Mouse (Mus musculus) gastrocnemius, postnatal 36 days (tissue): ENCODE results near the gene Il10rb. TPM values are rescaled to one million over a fixed set of nuclear protein-coding genes. Genes with fewer than 3 reads are reported as not detected.

Source experiments
- DNase-seq, 2 experiments: peaks; one replicate each; pipeline ENCODE4 v3.0.0; 2022
- intact Hi-C: fragments of 180-260 bp; cut with DNase I; formaldehyde crosslinking; loops from one replicate; pipeline ENCODE4 v1.15.1; 2025
- total RNA-seq, 2 experiments: library from RNA; stranded (reverse); gene quantifications; 2 replicates each; pipeline ENCODE4 v1.2.3; 2021

The Il10rb gene
- total RNA-seq, 2 experiments from 2014 or later, result 6.6 to 6.7 TPM

DNA sequence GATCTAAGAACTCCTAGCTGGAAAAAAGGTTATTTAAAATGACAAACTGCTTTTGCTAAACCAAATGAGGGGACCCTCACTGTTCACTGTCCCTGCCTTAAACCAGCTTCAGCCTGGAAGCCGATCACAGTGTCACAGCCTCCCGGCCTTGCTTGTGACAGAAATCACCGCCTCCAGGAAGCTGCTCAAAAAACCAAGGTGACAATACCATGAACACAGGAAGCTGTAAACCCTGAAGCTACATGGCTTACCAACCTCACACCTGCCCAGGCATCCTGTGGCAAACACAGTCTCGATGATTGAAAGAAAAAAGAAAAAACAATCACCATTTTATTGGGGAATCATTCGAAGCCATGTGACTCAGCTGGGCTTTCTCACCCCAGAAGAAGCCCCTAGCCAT lies 39.6 kb downstream of the Il10rb start:
- intact Hi-C loops, result no loop called here
- no peak for DNase-seq

DNA sequence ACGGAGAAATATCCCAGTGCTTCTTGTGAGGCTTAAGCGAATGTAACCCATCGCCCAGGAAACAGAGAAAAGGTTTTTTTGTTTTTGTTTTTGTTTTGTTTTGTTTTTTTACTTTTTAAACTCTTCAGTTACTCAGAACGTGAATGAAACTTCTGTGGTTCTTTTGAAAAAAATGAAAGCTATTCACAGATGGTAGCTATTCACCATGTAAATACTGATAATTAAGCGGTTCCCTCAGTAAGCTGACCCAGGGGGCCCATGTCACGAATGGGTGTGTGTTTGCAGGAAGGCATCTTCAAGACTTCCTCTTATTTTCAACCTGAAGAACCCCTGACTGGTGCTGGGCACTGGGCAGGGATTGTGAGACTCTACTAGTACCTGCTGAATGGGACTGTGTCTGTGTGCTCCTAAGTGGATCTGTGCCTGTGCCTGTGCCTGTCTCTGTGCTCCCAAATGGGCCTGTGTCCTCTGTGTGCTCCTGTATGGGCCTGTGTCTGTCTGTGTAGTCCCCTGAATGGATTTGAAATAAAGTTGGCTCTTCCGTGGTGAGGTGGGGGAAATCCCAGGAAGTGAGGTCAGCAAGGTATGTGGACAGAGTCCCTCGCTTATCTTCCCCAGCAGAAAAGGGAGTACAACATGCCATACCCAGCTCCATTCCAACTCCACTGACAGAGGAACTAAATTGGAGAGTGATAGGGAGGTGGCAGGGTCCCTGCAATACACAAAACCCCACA lies 41.0 kb downstream of the Il10rb start:
- intact Hi-C loops, result no loop called here
- no peak for DNase-seq

DNA sequence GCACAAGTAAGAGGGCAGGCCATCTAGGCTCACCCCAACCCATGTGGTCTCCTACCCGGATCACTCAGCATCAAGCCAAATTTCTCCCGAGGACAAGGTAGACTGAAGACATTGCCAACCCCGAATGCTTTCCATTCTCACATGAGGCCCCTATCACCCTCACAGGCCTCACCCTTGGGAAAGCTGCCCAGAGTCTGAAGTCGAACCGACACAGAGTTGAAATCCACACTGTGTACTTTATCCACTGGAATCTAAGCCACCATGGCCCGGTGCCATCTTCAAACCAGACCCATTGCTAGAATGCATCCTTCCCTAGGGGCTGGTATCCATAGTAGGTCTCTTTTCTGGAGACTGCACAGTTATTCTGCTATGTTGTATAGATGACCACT lies 41.5 kb downstream of the Il10rb start:
- intact Hi-C loops, result no loop called here
- no peak for DNase-seq

DNA sequence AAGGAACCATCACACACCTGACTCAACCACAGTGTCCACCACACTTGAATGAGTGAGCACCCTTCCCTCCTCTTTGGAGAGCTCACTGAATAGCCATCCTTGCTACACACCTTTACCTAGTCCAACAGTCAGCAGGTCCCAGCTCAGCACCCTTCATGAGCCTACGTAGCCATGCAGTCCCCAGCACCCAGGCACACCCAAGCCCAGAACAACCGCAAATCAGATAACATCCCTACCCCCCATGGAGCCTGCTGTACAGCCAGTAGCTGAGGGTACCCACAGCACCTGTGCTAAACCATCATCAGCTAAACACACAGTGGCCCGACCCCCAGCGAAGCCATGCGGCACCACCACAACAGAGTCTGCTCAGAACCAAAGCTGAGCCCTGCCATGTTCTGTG lies 42.1 kb downstream of the Il10rb start:
- no peak for DNase-seq
- intact Hi-C loops, result no loop called here

DNA sequence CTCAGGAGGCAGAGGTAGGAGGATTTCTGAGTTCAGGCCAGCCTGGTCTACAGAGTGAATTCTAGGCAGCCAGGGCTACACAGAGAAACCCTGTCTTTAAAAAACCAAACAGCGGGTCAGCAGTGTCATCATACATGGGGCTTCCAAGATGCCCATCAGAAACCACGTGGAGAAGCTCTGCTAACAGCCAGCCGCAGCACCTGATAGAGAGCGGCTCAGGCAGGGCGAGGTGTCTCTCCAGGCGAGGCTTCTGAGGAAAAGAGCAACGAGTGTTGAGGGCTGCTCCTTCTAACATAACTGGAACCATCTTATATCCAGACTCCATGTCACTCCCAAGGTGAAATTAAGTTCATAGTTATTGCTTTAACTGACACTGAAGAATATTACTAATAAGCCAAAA lies 42.9 kb downstream of the Il10rb start:
- intact Hi-C loops, result no loop called here
- no peak for DNase-seq

DNA sequence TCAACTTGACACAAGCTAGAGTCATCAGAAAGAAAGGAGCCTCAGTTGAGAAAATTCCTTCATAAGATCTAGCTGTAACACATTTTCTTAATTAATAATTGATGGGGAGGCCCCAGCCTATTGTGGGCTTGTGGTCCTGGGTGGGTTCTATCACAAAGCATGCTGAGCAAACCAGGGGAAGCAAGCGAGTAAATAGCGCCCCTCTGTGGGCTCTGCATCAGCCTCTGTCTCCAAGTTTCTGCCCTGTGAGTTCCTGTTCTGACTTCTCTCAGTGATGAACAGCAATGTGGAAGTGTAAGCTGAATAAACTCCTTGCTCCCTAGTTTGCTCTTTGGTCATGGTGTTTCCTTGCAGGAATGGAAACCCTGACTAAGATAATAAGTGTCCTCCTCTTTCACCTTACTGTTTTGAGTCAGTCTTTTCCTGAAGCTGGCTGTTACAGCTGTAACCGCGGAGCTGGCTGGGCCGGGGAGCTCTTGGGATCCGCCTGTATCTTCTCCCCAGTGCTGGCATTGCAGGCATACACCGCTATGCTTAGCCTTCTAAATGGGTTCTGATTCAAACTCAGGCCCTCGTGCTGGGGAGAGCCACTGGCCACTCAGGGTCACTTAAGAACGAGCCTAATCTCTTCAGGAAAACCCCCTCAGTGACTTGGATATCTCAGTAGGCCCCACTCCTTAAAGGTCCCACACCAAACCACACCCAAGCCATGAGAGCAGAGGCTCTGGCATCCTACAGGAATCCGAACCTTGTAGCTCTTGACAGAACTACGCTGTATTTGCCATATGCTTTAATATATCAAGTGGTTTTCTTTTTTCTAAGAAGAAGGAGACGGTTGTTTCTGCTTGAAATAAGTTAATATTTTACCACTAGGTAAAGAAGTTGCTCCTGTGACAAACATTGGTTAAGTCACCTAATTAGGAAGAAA lies 44.4 kb downstream of the Il10rb start:
- DNase-seq, result no peak
- intact Hi-C loops, result no loop called here

DNA sequence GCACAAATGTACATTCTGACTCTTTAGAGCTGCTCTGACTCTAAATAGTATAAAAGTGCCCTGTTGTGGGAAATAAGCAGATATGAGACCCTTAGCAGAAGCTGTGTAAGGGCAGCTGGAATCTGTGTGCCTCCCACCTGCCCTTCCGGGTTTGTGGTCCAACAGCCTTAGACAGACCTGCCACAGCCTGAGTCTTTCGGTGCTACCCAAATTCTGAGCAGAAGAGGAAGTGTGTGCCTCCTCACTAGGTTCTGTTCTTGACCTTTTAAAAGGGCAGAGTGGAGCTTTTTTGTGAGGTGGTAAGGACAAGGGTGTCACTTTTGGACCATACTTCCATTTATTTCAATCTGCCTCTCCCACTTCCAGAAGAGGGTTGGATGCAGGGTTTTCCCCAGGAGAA lies 46.0 kb downstream of the Il10rb start:
- intact Hi-C loops, result no loop called here
- no peak for DNase-seq

DNA sequence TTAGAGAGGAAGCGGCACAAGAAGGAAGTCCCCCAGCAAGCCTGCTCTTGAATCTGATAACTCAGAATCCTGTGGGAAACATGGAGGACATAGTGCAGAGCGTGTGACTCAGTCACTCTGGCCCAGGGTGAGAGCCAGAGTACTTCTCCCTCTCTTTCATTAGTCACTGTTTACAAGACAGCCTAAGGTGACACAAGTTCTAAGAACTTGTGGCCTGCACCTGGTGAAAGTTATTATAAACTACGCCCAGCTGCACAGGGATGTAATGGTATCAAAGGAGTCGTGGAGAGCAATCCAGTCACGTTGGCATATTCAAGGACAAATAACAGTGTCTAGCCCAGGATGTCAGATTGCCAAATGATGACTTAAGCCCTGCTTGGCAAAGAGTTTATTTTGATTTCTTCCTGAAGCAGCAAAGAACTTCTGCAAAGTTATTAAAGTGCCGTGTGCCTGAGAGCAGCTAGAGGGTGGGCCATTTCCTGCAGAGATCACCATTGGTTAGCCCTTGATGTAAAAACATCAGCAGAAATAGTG lies 46.5 kb downstream of the Il10rb start:
- intact Hi-C loops, result no loop called here
- no peak for DNase-seq

DNA sequence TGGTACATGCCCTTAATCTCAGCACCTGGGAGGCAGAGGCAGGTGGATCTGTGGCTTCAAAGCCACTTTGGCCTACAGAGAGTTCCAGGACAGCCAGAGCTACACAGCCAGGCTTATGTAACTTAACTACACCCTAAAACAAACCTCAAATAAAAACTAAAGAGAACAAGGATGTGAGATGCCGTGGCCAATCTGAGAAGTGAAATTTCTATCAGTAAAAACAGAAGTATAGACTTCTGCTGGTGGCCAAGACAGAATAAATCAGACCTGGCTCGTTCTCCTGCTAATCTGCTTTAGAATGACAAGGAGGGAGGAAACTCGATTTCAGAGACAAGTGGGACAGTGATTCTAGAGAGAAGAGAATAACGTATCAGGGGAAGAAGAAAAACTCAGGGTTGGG lies 49.9 kb downstream of the Il10rb start:
- intact Hi-C loops, result no loop called here
- DNase-seq, result no peak

DNA sequence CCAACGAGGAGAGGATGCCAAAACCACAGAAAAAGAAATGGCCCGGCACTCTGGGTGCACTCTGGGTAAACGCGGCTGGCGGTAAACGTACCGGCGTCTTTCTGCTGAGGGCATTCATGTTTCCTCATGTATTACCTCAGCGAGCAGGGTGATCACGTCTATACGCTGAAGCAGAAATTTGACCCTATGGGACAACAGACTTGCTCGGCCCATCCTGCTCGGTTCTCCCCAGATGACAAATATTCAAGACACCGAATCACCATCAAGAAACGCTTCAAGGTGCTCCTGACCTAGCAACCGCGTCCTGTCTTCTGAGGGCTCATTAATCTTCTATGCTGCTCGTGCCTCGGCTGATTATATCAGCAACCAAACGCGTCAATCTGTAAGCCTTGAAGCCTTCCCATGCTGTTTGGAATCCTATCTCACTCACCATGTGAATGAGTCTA lies 52.4 kb downstream of the Il10rb start:
- no peak for DNase-seq
- intact Hi-C loops, result no loop called here

DNA sequence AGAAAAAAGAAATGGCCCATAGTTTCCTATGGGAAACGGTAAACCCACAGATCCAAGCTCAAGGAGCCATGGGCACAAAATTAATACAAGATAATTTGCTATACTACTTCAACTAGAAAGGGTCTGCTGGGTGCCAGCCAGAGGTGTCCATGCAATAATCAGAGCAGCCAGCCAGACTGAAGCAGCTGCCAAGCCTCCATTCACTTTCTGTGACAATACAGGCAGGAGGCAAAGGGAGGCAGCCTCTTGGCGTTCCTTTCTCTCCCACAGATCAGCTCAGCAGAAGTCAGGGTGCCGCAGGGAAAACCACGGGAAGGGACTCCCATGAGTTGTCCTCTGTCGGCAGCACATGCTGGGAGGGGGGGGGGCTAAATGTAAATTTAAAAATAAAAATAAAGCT lies 53.0 kb downstream of the Il10rb start:
- intact Hi-C loops, result no loop called here
- DNase-seq, result no peak

DNA sequence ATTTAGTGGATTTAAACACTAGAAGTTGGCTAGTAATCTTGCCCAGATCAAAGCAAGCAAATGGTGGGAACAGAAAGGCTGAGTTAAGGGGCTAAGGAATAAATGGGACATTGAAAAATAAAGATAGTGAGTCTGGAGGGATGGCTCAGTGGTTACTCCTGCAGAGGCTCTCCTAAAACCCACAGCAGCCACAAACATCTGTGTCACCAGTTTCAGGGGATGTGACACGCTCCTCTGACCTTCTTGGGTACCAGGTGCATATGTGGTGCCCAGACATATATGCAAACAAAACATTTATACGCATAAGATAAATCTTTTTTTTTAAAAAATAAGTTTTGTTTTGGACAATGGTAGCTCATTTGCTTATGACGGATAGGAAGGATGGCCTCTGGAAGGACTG lies 53.4 kb downstream of the Il10rb start:
- DNase-seq, result no peak
- intact Hi-C loops, result no loop called here

DNA sequence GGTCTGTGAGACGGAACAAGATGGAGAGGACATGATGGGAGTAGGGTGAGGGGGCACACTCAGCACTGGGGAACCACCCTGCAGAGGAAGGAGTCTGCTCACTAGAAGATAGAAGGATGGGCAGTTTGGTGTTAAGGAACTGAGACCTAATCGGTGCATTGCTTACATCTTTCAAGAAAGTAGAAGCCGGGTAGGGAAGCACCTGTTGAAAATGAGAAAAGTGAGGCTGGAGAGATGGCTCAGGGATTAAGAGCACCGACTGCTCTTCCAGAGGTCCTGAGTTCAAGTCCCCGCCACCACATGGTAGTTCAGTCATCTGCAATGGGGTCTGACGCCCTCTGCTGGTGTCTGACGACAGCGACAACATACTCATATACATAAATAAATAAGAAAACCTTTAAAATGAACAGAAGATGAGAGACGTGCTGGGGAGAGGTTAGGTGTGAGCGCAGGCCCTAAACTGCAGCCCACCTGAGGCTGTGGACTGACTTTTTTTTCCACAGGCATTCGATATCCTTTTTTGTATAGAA lies 53.9 kb downstream of the Il10rb start:
- intact Hi-C loops, result loop anchor here (5.0 kb wide), 1 partner anchor 103 kb away; no protein-coding TSS in a partner anchor
- DNase-seq, result no peak

DNA sequence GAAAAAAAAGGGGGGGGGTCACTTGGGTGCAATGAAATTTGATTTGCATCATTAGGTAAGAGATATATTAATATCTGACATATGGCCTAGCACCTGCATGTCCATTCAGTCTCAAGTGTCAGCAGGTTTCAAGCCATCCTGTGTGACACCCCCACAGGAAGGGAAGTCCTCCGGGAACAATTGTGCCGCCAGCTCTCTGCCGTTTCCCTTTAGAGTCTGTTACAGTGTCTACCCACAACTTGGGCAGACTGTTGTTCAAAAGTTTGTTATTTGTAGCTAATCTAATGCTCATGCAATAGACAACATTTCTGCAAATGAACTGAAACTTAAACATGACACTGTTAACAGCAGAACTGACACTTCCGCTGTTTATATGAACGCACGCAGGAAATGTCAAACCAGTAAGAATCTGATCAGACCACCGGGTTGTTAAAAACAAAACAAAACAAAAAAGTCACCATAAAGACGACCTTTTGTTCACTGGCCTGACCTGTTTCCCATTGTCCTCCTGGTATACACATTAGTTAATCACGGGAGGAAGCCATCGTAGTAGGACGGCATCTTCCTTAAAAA lies 55.2 kb downstream of the Il10rb start:
- no peak for DNase-seq
- intact Hi-C loops, result loop anchor here (5.0 kb wide), 1 partner anchor 104 kb away; no protein-coding TSS in a partner anchor

DNA sequence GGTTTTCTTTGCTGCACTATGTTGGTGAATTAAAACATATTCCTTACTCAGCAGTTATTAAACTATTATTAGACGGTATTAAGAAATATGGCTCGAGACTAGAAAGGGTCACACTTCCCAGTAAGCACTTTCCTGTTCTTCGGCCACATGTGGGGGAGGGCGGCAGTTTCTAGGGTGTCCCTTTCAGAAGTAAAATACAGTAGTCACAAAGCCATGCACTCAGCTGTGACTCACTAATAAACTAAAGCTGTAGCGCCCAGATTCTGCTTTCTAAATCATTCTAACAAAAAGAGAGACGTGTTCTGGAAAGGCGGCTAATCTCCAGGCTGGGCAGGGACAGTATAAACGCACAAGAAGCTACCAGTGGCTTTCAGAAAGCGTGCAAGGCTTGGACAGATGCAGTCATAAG lies 55.8 kb downstream of the Il10rb start:
- no peak for DNase-seq
- intact Hi-C loops, result loop anchor here (5.0 kb wide), 1 partner anchor 104 kb away; no protein-coding TSS in a partner anchor

DNA sequence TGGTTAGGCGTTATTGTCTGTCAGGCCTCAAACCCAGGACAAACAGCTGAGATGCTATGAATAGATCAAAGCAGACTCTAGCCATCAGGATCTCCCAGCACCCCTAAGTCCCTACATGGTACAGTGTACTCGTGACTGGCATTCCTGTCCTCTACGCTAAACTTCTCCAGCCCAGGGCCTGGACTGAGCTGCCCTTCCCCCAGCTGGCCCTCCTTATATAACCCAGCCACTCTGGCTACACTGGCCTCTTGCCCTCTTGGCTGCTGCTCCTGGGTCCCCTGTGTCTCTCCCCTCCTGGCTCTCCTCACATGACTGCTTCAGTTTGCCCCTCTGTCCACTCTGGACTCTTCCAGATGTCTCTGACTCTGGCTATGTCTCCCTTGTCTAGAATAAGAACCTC lies 56.7 kb downstream of the Il10rb start:
- no peak for DNase-seq
- intact Hi-C loops, result loop anchor here (5.0 kb wide), 1 partner anchor 105 kb away; no protein-coding TSS in a partner anchor

DNA sequence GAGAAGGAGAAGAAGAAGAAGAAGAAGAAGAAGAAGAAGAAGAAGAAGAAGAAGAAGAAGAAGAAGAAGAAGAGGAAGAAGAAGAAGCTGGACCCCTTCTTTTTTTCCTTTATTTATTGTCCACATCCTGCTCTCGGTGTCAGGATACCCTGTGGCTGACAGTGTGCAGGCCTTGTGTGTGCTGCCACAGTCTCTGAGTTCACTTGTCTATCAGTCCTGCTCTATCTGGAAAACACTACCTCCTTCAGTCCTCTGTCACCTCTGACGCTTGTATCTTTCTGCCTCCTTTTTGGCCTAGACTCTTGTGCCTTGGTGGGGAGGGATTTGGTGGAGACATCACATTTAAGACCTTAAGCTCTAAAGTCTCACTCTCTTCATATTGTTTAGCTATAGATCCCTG lies 57.4 kb downstream of the Il10rb start:
- DNase-seq, result no peak
- intact Hi-C loops, result loop anchor here (5.0 kb wide), 1 partner anchor 106 kb away; no protein-coding TSS in a partner anchor

DNA sequence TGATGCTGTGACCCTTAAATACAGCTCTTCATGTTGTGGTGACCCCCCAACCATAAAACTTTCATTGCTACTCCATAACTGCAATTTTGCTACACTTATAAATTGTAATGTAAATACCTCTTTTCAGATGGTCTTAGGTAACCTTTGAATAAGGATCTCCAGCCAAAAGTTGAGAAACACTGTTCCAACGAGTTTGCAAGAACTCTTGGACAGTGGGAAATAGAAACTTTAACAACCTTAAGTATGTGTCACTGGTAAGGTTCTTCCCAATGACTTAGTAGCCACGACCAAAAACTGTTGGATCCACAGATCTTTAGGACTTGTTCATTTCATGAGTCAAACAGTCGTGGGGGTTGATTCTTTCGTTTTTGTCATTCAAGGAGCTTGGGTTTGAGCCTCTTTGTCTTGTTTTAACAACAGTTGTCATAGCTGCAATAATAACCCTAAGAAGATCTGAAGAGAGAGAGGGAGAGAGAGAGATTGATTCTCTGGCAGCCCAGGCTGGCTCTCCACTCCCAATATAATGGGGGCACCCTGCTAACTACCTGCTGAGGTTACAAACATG lies 58.0 kb downstream of the Il10rb start:
- DNase-seq, result no peak
- intact Hi-C loops, result loop anchor here (5.0 kb wide), 1 partner anchor 107 kb away; no protein-coding TSS in a partner anchor

DNA sequence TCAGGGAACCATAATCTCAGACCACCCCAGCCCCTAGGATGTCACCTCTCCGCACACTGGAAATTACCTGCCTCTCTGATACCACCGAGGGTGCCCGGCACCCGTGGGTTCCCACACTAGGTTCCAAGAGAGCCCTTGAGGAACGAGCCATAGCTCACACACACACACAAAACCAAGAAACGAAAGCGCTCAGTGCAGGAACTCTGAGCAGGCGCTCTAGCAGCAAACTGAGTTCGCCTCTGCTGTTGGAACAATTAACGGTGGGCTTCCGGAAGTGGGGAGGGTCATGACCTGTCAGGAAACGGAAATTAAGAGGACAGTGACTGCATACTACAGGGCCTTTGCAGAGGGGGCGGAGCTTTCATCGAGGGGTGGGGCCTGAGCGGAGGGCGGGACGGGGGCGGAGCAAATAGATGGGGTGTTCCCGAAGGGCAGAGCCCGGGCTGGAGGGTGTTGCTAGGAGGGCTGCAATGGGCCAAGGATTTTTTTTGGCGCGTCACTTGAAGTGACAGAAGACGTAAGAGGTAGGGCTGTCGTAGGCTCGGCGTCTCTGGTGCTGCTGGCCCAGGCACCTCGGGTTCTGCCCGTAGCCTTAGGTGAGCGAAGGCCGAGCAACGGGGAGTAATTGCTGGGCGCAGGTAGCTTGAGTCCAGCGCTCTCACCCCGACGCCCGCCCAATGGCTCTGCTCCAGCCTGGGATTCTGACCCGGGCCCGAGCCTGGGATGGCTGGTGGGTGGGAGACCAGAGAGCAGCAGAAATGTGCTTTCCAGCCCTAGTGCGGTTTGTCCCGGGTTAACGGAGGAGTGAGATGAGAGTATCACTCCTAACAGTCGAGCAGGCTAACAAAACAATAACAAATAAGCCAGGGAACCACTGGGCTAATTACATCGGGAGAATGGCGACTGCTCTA lies 58.9 kb downstream of the Il10rb start:
- peak; percentile 74 to 89 for DNase-seq
- intact Hi-C loops, result loop anchor here (5.0 kb wide), 1 partner anchor 108 kb away; no protein-coding TSS in a partner anchor
